In genomic region chr12:103425729-103426470, GRCm38 (mm10) we compare ENCODE assay signal across 8 mouse cellular contexts. TPM values are rescaled to one million over a fixed set of nuclear protein-coding genes. Genes with fewer than 3 reads are reported as not detected.
DNase-seq lines count a peak whose midpoint lies in the region; ATAC-seq lines count a peak whose summit lies in the region.

Ddx24 (minus strand) TSS chr12:103425830.

- DNase-seq in T-cell, adult 2 months (ENCODE audit: low spot score), result peak; percentile 100
- peak; percentile 97 to 98 for DNase-seq in cerebellum, postnatal 36 days
- DNase-seq in frontal cortex, postnatal 36 days (ENCODE audit: low spot score in 2 of 2), result peak; percentile 96 to 99
- DNase-seq in left cerebral cortex, adult 11 months (ENCODE audit: low spot score), result peak; percentile 98
- DNase-seq in lung, postnatal 4 days, result peak; percentile 98 to 99
- DNase-seq in retina, postnatal 7 days (ENCODE audit: low read depth, low spot score), result peak; percentile 96
- DNase-seq in urinary bladder, adult 2 months (ENCODE audit: low spot score), result peak; percentile 79

- H3K9ac ChIP-seq in hindbrain, embryonic 15.5 days, result peak within 1 kb of the TSS; percentile 97

- H3K9me3 ChIP-seq in hindbrain, embryonic 15.5 days, result no peaks in the 10 kb centered on the region

- H3K27me3 ChIP-seq in hindbrain, embryonic 15.5 days, result no peaks in the 10 kb centered on the region

- peaks cover 13% of the 10 kb centered on the region for H3K36me3 ChIP-seq in hindbrain, embryonic 15.5 days

- peak within 1 kb of the TSS; percentile 88 for H3K4me3 ChIP-seq in hindbrain, embryonic 15.5 days

- peak within 1 kb of the TSS; percentile 95 for H3K4me2 ChIP-seq in hindbrain, embryonic 15.5 days

- H3K4me1 ChIP-seq in hindbrain, embryonic 15.5 days (replicated peaks), result peaks cover 45% of the 10 kb centered on the region

- peak; percentile 99 for ATAC-seq in hindbrain, embryonic 15.5 days (ENCODE audit: low FRiP score, low read depth)

- WGBS in hindbrain, embryonic 15.5 days, result 1% methylated on average over 33 of the region's 33 CpGs

- peak within 1 kb of the TSS; percentile 82 for H3K27ac ChIP-seq in hindbrain, embryonic 15.5 days (replicated peaks)

RNA-seq across cellular contexts. Expression of gene Ddx24, which starts in this region (rescaled TPM):
- polyA plus RNA-seq in hindbrain, embryonic 15.5 days (2015; fragmentation: Nextera tagmentation; extraction: Ambion mirVana), result 158 and 171 TPM in 2 replicates
- 59.5 and 69.6 TPM in 2 replicates for polyA plus RNA-seq in urinary bladder, adult 2 months (2012; rRNA removed)

Comparison
In these comparisons a context has a peak if more than half of its experiments do, and no peak if none do; other contexts are left out.
1. Peak in every context shown above with its lines: DNase-seq, ATAC-seq, H3K4me3 ChIP-seq and H3K27ac ChIP-seq.